Mouse (Mus musculus): ENCODE results near the gene Tifab. TPM values are rescaled to one million over a fixed set of nuclear protein-coding genes. Genes with fewer than 3 reads are reported as not detected.

The Tifab gene
- total RNA-seq, 4 experiments from 2014 or later, result 2.1 to 4.6 (median 3.0) TPM

GRCm38 (mm10) chr13:56176310-56176709 lies 2.4 kb downstream of the Tifab start:
- no peak for DNase-seq (ENCODE audit: low spot score in 2 of 2)

DNA sequence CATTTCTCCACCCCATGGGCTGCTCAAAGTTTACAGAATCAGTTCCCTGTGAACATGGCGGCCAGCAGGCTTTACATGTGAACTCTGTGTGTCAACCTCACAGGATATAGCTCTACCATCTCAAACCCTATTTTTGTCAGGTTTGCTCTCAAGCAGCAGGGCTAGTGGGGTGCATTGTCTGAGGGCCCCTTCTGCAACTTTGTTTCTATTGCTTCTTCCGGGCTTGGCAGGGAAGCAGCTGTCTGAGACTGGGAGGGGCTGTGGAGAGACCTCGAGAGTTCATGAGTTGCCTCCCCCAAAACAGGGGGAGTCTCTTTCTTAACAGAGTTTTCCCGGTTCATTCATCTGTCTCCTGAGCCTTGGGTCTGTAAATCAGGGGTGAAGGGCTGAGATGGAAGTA lies 2.8 kb downstream of the Tifab start:
- no peak for DNase-seq (ENCODE audit: low spot score in 2 of 2)

DNA sequence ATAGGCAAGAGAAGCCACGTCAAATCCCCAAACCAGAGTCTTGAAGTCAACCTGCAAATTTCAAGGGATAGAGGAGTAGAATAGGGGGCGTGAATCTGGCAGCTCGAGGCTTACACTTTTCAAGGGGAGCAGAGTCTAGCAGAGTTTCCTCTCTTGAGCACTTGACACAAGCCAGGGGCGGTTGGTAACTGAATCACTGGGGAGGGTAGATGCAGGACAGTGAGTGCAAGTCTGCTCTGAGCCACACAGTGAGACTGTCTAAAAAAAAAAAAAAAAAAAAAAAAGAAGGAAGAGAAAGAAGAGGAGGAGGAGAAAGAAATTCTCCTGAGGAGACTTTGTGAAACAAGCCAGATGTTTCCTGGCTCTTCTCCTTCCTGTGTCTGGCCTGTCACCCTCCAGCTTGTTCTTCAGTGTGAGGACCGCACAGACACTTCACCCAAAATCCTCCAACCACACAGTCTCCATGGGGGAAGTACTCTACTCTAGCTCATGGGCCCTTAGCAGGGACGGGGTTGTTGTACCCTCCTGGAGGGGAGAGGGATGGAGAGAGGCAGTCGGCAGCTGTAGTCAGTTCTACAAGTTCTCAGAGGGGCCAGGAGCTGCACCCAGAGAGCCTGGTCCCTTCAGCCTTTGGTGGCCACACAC lies 5.7 kb downstream of the Tifab start:
- no peak for DNase-seq (ENCODE audit: low spot score in 2 of 2)

DNA sequence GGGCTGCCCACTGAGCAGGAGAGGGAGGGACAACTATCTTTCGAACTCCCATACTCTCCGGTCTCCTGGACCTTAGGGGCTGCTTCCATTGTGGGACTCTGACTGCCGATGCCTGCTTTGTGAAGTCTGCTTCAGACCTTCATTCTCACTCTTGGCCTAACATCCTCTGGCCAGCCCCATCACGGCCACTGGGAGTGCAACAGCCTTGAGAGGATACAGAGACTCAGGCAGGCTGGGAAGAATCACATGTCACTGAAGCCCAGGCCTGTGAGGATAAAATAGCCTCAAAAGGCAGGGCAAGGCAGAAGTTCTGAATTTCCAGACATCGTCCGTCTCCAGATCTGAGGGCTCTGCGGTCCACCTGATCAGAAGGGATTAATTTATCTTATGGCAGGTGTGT lies 6.6 kb downstream of the Tifab start:
- DNase-seq (ENCODE audit: low spot score in 2 of 2), result no peak

- no peak for DNase-seq (ENCODE audit: low spot score in 2 of 2)
These were observed 10.3 kb downstream of the Tifab start for GRCm38 (mm10) chr13:56168403-56168781.

DNA sequence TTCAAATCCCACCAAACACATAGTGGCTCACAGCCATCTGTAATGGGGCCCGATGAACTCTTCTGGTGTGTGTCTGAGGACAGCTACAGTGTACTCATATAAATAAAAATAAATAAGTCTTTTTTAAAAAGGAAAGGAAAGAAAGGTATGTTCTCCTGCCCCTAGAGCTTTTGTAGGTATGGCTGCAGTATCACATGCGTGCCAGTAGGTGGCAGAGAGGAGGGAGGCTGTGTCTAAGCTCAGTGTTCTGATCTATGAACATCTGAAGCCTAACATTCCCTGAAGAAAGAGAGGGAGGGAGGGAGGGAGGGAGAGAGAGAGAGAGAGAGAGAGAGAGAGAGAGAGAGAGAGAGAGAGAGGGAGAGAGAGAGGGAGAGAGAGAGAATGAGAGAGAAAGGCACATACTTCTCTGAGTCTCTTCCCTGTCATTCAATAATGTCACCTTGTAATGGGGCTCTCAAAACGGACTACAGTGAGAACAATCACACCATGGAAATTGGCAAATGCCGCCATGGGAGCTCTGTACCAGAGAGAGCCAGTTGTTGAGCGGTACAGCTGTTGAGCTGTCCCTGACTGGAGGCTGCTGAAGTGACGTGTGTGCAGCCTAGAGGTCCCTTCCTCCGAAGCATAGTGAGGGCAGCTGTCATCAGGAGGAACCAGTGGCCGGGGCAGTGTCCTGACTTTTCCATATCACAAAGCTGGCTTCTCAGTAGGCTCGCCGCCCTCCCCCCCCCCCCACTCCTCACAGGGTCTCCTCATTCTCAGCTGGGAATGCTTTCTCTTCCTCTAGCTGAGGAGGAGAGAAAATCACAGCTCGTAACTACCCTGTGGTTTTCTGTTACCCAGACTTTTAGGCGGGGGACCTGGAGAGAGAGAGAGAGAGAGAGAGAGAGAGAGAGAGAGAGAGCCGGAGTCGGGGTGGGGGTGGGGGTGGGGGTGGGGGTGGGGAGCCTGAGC lies 11.0 kb downstream of the Tifab start:
- no peak for DNase-seq (ENCODE audit: low spot score in 2 of 2)

DNA sequence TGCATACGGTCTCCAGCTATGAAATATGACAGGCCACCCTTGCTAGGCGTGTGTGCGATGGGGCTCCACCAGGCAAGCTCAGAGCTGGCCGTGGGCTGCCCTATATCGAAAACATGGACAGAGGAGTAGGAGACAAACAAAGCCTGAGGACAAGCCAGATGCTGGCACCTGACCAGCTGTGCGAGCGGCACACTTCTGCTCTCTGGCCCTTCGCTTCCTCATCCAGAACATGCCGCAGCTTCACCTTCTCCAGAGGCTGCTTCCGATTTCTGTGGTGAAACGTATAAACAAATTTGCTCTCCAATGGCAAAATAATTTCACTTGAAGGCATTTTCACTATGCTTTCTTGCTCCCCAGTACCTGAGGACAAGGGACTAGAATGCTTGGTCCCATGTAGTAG lies 13.1 kb downstream of the Tifab start:
- no peak for DNase-seq (ENCODE audit: low spot score in 2 of 2)

- DNase-seq (ENCODE audit: low spot score in 2 of 2), result no peak
These were observed 14.3 kb downstream of the Tifab start for GRCm38 (mm10) chr13:56164372-56164771.

GRCm38 (mm10) chr13:56163751-56164150 lies 14.9 kb downstream of the Tifab start:
- DNase-seq (ENCODE audit: low spot score in 2 of 2), result no peak

GRCm38 (mm10) chr13:56162859-56163258 lies 15.8 kb downstream of the Tifab start:
- no peak for DNase-seq (ENCODE audit: low spot score in 2 of 2)

DNA sequence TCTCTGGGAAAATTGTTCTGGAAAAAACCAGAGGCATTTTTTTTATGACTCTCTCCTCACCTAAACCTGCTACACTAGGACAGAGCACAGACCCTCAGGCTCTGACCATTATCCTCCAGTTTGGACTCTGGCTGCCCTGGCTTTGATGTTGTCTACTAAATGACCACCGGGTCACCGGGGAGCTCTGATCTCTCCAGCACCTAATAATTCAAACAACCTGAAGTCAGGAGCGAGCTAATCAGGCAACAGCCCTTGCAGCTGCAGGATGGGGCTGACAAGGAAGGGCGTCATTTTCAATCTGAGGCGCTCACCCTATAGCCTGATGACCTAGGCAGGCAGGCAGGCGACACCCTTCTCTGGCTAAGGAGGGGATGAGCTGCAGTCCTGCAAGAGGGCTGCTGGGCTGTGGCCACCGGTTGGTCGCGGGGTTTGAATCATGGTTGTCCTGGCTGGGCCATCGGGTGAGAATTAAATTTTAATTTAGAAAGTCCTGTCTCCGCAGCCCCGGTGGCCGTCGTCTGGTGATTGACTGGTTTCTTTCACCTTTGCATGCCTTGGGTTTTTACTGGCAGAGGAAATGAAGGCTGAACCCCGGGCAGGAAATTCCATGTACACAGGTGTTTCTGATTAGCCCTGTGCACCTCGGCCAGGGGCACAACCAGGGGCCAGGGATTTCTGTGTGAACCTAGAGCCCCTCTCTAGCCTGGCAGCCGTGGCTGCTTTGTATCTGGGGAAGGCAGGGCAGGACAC lies 18.9 kb downstream of the Tifab start:
- DNase-seq (ENCODE audit: low spot score in 2 of 2), result no peak

DNA sequence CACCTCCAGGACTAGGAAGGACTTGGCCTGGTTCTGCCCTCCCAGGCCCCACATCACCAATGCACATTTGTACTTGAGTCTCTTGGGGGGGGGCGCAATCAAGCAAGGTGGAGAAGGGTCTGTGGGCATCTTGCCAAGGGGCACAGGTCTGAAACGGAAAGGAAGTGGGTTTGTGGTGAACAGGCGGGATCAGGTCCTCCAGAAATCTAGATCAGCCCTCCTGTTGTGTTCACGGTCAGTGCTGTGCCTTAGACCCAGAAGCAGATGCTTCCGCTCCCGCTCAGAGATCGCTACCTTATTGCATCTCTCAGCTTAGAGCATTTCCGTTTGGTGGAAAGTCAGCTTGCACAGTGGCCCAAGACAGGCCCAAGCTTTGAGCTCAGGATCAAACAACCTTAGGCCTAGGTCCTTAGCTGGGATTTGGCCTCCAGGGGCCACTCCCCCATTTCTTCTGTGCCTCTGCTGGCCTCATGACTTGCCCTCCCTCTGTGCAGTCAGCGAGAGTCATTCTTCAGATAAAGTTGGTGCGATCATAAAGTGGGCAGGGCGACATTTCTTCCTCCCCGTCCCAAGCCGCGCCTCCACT lies 19.6 kb downstream of the Tifab start:
- no peak for DNase-seq (ENCODE audit: low spot score in 2 of 2)

DNA sequence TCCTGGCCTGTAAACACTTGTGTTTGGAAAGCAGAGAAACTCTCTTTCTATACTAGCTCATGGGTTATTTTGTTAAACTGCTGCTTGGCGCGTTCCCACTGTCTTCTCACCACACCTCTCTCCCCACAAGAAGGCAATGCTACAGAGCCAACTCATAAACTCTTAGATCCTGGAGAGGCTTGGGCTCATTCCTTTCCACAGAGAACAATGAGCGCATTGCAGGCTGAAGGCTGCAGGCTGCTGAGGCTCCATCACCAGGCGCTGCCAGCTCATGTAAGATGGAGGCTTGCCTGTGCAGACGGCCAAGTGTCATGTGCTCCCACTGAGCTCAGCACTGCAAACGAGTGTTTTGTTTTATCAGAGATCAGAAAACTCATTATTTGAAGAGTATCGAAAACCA lies 23.0 kb downstream of the Tifab start:
- no peak for DNase-seq (ENCODE audit: low spot score in 2 of 2)

DNA sequence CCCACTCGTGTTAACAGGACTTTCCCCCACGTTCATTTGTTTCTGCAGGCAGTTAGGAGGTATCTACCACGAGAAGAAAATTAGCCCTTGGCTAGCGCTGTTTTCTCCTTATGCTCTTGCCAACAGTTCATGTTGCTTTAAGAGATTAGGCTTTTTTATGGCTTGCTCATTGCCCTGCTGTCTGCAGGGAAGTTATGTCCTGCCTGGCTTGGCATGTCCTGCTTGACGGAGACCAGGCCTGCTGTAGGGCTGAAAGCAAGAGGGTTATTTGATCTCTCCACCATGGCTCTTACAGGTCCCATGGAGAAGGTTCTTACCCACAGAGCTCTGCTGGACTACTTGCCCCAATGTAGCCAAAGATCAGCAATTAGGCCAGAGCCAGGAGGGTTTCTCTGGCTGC lies 23.6 kb downstream of the Tifab start:
- DNase-seq (ENCODE audit: low spot score in 2 of 2), result no peak

GRCm38 (mm10) chr13:56152773-56153460 lies 25.8 kb downstream of the Tifab start:
- DNase-seq (ENCODE audit: low spot score in 2 of 2), result no peak

GRCm38 (mm10) chr13:56151404-56152226 lies 27.1 kb downstream of the Tifab start:
- DNase-seq (ENCODE audit: low spot score in 2 of 2), result peak in 1 of 2 experiments; percentile 34

DNA sequence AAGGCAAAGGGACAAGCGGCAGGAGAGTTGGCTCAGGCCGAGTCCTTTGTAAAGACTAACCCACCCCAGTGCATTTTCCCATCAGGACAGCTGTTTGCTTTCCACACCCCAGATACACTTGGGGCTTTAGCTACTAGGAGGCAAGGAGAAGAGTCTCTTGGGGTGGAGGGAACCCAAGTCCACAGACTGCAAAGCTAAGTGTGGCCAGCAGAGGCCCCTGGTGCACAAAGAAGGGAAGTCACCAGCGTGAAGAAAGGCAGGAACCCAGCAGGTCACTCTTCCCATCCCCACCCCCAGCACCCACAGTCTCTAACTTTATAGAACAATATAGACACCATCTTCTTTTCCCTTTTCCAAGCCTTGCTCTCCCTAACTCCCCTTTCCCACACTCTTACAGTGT lies 33.2 kb downstream of the Tifab start:
- no peak for DNase-seq (ENCODE audit: low spot score in 2 of 2)

DNA sequence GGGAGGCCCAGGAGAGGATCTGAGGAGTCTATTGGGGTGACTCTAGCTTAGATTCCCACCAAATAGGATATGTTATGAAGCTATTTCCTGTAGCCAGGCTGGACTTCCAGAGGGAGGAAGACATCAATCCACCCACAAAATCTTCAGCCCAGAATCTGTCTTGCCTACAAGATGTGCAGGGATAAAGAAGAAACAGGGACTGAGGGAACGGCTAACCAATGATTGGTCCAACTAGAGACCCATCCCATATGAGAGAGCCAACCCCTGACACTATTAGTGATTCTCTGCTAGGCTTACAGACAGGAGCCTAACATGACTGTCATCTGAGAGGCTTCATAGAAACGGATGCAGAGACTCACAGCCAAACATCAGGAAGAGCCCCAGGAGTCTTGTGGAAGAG lies 34.7 kb downstream of the Tifab start:
- no peak for DNase-seq (ENCODE audit: low spot score in 2 of 2)

- no peak for DNase-seq (ENCODE audit: low spot score in 2 of 2)
These were observed 35.6 kb downstream of the Tifab start for GRCm38 (mm10) chr13:56143151-56143513.
